Mouse (Mus musculus) ES-Bruce4 (cell line): ENCODE measurements at regions not wholly inside any gene's neighbourhood (a gene's known extent, or its start where the extent isn't known, plus 50 kb on each side); places are given as distances from the start of the nearest gene placed in this dataset.

Source experiments
- CTCF ChIP-seq: IDR thresholded peaks from one replicate; pipeline ENCODE4 v1.8.1; 2011; ENCODE audit warnings: low read depth, low read length
- EP300 ChIP-seq: IDR thresholded peaks from 2 replicates; pipeline ENCODE4 v1.6.1; 2011; ENCODE audit warnings: low read depth, low read length; ENCODE audit not compliant: insufficient read depth

DNA sequence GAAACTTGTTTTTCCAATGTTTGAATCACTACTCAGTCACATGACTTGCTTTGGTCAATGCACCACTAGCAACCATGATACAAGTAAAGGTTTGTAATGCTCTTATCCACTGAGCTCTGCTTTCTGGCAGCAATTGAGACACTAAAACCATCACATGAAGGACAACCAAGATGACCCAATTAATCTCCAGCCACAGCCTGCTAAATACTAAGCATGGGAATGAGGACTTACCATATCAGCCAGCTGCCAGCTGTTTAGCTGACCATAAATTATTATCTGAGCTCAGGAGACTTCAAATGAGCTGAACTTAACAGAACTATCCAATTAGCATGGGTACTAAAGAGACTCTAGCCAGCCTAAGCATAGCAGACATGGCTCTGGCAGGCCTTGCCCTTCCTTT lies 100.1 kb upstream of the Sp4 start:
- no peak for TF ChIP-seq CTCF
- TF ChIP-seq EP300, result no peak
